Mouse (Mus musculus) inflammation-experienced regulatory T-cells, adult 6 months (primary cell): ENCODE data around the gene Abo. TPM values are rescaled to one million over a fixed set of nuclear protein-coding genes. Genes with fewer than 3 reads are reported as not detected.
"Not testable (repeated sequence)": the region's sequence is repeated elsewhere in the genome, so short reads cannot be mapped to it uniquely, and the experiment has no call there.

Experiments used
- ATAC-seq: one replicate; pipeline ENCODE4 v1.8.0; 2017
- polyA plus RNA-seq, 3 experiments: library from polyadenylated mRNA; unstranded; fragments of 100-300 nt; shearing (Covaris generic); gene quantifications; one replicate each; pipeline ENCODE4 v1.2.1; 2017

Gene Abo
- polyA plus RNA-seq, result not detected

- ATAC-seq, result no peak
Measured at GRCm38 (mm10) chr2:26864879-26865278, at the start of gene Abo. Abo (minus strand) TSS chr2:26864979.

- ATAC-seq, result no peak
Measured at GRCm38 (mm10) chr2:26914148-26914941, 49.6 kb upstream of the Abo start.

- no peak for ATAC-seq
Measured at GRCm38 (mm10) chr2:26913416-26914147, 48.8 kb upstream of the Abo start.

GRCm38 (mm10) chr2:26912253-26912770 is 47.5 kb upstream of the Abo start:
- no peak for ATAC-seq

GRCm38 (mm10) chr2:26910994-26911765 is 46.4 kb upstream of the Abo start:
- ATAC-seq, result peak; percentile 28

GRCm38 (mm10) chr2:26910124-26910993 is 45.6 kb upstream of the Abo start, which contains the start of the genes Med22 and Rpl7a:
Med22 (minus strand) TSS chr2:26910677.
Rpl7a (plus strand) TSS chr2:26910764.
- ATAC-seq, result peak; percentile 93

- no peak for ATAC-seq
Measured at GRCm38 (mm10) chr2:26909387-26909784, 44.6 kb upstream of the Abo start.

GRCm38 (mm10) chr2:26908710-26909386 is 44.1 kb upstream of the Abo start:
- ATAC-seq, result no peak

- ATAC-seq, result no peak
Measured at GRCm38 (mm10) chr2:26907109-26907508, 42.3 kb upstream of the Abo start.

GRCm38 (mm10) chr2:26906431-26906830 is 41.7 kb upstream of the Abo start:
- no peak for ATAC-seq

- no peak for ATAC-seq
Measured at GRCm38 (mm10) chr2:26905936-26906335, 41.2 kb upstream of the Abo start.

GRCm38 (mm10) chr2:26903311-26903710 is 38.5 kb upstream of the Abo start:
- no peak for ATAC-seq

GRCm38 (mm10) chr2:26902467-26903220 is 37.9 kb upstream of the Abo start, which contains the start of gene Surf6:
Surf6 (minus strand) TSS chr2:26902879.
- ATAC-seq, result peak; percentile 98

GRCm38 (mm10) chr2:26901834-26902400 is 37.1 kb upstream of the Abo start:
- ATAC-seq, result no peak

GRCm38 (mm10) chr2:26900731-26901130 is 36.0 kb upstream of the Abo start:
- no peak for ATAC-seq

GRCm38 (mm10) chr2:26895898-26896297 is 31.1 kb upstream of the Abo start:
- no peak for ATAC-seq

- ATAC-seq, result not testable (repeated sequence)
Measured at GRCm38 (mm10) chr2:26886170-26886569, 21.4 kb upstream of the Abo start.

GRCm38 (mm10) chr2:26885541-26885940 is 20.8 kb upstream of the Abo start:
- not testable (repeated sequence) for ATAC-seq

GRCm38 (mm10) chr2:26878571-26878970 is 13.8 kb upstream of the Abo start:
- no peak for ATAC-seq

GRCm38 (mm10) chr2:26870666-26871065 is 5.9 kb upstream of the Abo start:
- ATAC-seq, result no peak
